Mouse (Mus musculus): ENCODE results near the gene Samm50. TPM values are rescaled to one million over a fixed set of nuclear protein-coding genes. Genes with fewer than 3 reads are reported as not detected.
A peak's percentile ranks its signal among the peaks of the same experiment; 100 is the strongest.

Samm50 gene
- polyA plus RNA-seq, 1 experiment from 2014 or later: 56.3 TPM

DNA sequence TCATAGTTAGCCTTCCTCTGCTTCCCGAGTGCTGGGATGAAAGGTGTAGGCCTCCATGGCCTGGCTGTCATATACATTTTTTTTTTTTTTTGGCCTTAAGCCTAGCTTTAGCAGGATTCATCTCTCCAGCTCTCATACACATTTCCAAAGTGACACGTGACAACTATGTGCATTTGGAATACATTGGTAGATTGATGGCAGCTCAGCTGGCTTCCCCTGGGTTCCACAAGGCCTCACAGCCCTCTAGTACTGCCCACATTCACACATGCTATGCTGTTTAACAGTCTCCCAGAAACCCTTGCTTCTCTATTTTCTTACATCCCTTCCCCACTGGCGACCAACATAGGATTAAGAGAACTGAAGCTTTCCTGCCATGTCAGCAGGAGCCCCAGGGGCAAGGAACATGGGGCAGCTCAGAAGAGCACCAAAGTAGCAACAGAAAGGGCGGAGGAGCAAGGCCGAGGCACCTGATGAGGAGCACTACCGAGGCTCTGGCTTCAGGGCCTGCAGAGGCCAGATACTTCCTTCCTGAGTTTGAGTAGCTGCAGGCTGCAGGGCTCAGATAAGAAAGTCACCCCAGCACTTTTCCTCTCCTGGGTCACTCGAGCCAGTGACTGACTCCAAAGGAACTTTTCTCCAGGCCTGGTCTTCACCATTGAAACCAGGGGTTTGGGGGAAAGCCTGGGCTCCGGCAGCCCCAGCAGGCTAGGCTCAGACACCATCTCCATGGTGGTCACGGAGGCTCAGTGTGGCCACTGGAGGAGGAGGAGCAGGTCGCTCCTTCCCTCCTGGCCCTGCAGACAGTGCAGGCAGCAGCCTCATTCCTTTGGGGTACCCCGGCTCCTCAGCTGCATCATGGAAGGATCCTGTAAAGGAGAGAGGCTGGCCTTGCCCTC lies 17.7 kb downstream of the Samm50 start:
- ATAC-seq (ENCODE audit: low FRiP score): no peak
- Histone ChIP-seq H3K9ac (no peak overlapping the region), H3K27ac (no peak overlapping the region), H3K4me2 (replicated peaks) (no peak overlapping the region), H3K36me3 (replicated peaks; ENCODE audit: control insufficient read depth, insufficient read depth) (peaks cover 70% of the 10 kb centered on the region), H3K27me3 (ENCODE audit: control insufficient read depth, insufficient read depth, low read length) (no peaks in the 10 kb centered on the region), H3K4me1 (replicated peaks; ENCODE audit: control insufficient read depth, insufficient read depth, low read length) (no peaks in the 10 kb centered on the region; the same call in 1 of the 2 replicates), H3K4me3 (replicated peaks; ENCODE audit: low read length) (no peak overlapping the region), H3K9me3 (ENCODE audit: control insufficient read depth, low read length) (no peaks in the 10 kb centered on the region)
- WGBS: 88% methylated on average over 11 of the region's 11 CpGs
- no peak for DNase-seq (ENCODE audit: low spot score)

- WGBS: 95% methylated on average over 13 of the region's 13 CpGs
- Histone ChIP-seq H3K27ac (no peak overlapping the region), H3K4me3 (replicated peaks; ENCODE audit: low read length) (no peak overlapping the region), H3K4me1 (replicated peaks; ENCODE audit: control insufficient read depth, insufficient read depth, low read length) (no peaks in the 10 kb centered on the region; the same call in 1 of the 2 replicates), H3K9ac (no peak overlapping the region), H3K27me3 (ENCODE audit: control insufficient read depth, insufficient read depth, low read length) (no peaks in the 10 kb centered on the region), H3K36me3 (replicated peaks; ENCODE audit: control insufficient read depth, insufficient read depth) (peaks cover 66% of the 10 kb centered on the region), H3K4me2 (replicated peaks) (no peak overlapping the region), H3K9me3 (ENCODE audit: control insufficient read depth, low read length) (no peaks in the 10 kb centered on the region)
- ATAC-seq (ENCODE audit: low FRiP score): no peak
- no peak for DNase-seq (ENCODE audit: low spot score)
These were observed 18.4 kb downstream of the Samm50 start for GRCm38 (mm10) chr15:84210461-84210860.

DNA sequence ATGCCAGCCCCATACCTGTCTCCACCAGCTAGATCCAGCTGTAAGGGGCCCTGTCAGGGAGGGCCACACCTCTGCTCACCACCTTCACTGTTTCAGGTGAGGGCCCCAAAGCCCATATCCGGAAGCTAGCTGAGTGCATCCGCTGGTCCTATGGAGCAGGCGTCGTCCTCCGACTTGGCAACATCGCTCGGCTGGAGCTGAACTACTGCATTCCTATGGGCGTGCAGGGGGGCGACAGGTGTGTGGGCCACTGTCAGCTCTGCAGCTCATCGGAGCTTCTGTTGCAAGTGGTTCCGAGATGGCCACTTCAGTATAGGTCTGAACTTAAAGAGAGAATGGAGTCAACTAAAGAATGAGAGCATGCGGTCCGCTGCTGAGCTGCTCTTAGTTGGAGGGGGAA lies 18.9 kb downstream of the Samm50 start:
- no peak overlapping the region for H3K9ac ChIP-seq
- no peak overlapping the region for H3K4me3 ChIP-seq (replicated peaks; ENCODE audit: low read length)
- peaks cover under 1% of the 10 kb centered on the region; the same call in 1 of the 2 replicates for H3K4me1 ChIP-seq (replicated peaks; ENCODE audit: control insufficient read depth, insufficient read depth, low read length)
- WGBS: 91% methylated on average over 13 of the region's 13 CpGs
- DNase-seq (ENCODE audit: low spot score): no peak
- H3K9me3 ChIP-seq (ENCODE audit: control insufficient read depth, low read length): no peaks in the 10 kb centered on the region
- H3K36me3 ChIP-seq (replicated peaks; ENCODE audit: control insufficient read depth, insufficient read depth): peaks cover 61% of the 10 kb centered on the region
- ATAC-seq (ENCODE audit: low FRiP score): no peak
- H3K27me3 ChIP-seq (ENCODE audit: control insufficient read depth, insufficient read depth, low read length): no peaks in the 10 kb centered on the region
- H3K27ac ChIP-seq: no peak overlapping the region
- H3K4me2 ChIP-seq (replicated peaks): no peak overlapping the region

DNA sequence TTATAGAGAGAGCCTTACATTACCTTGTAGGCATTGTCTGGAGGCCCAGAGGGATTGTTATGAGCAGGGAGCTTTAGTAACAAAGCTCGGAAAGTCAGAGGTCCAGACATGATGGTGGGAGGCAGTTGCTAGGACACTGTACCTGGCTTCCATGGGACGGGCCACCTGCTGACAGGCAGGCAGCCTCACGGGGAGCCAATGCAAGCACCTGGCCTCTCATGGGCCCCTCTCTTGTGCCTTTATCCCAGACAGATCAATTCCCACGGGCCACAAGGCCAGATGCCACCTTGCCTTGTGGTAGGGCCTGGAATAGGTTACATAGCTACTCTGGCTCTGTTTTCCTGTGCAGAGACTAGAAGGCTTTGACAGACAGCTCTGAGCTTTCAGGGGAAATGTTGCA lies 19.5 kb downstream of the Samm50 start:
- ATAC-seq (ENCODE audit: low FRiP score) (no peak), DNase-seq (ENCODE audit: low spot score) (no peak)
- H3K27me3 ChIP-seq (ENCODE audit: control insufficient read depth, insufficient read depth, low read length): no peaks in the 10 kb centered on the region
- H3K36me3 ChIP-seq (replicated peaks; ENCODE audit: control insufficient read depth, insufficient read depth): peaks cover 55% of the 10 kb centered on the region
- no peaks in the 10 kb centered on the region for H3K9me3 ChIP-seq (ENCODE audit: control insufficient read depth, low read length)
- H3K4me2 ChIP-seq (replicated peaks): no peak overlapping the region
- H3K9ac ChIP-seq: no peak overlapping the region
- peaks cover 7% of the 10 kb centered on the region for H3K4me1 ChIP-seq (replicated peaks; ENCODE audit: control insufficient read depth, insufficient read depth, low read length)
- 71% methylated on average over 4 of the region's 4 CpGs for WGBS
- no peak overlapping the region for H3K4me3 ChIP-seq (replicated peaks; ENCODE audit: low read length)
- no peak overlapping the region for H3K27ac ChIP-seq

GRCm38 (mm10) chr15:84212031-84212755 lies 20.2 kb downstream of the Samm50 start:
- 44% methylated on average over 6 of the region's 6 CpGs for WGBS
- H3K4me3 ChIP-seq (replicated peaks; ENCODE audit: low read length): no peak overlapping the region
- H3K36me3 ChIP-seq (replicated peaks; ENCODE audit: control insufficient read depth, insufficient read depth): peaks cover 48% of the 10 kb centered on the region
- H3K27ac ChIP-seq: no peak overlapping the region
- H3K27me3 ChIP-seq (ENCODE audit: control insufficient read depth, insufficient read depth, low read length): no peaks in the 10 kb centered on the region
- ATAC-seq (ENCODE audit: low FRiP score) (peak; percentile 51), DNase-seq (ENCODE audit: low spot score) (peak; percentile 98)
- no peaks in the 10 kb centered on the region for H3K9me3 ChIP-seq (ENCODE audit: control insufficient read depth, low read length)
- H3K4me1 ChIP-seq (replicated peaks; ENCODE audit: control insufficient read depth, insufficient read depth, low read length): peaks cover 13% of the 10 kb centered on the region
- H3K9ac ChIP-seq: no peak overlapping the region
- no peak overlapping the region for H3K4me2 ChIP-seq (replicated peaks)

DNA sequence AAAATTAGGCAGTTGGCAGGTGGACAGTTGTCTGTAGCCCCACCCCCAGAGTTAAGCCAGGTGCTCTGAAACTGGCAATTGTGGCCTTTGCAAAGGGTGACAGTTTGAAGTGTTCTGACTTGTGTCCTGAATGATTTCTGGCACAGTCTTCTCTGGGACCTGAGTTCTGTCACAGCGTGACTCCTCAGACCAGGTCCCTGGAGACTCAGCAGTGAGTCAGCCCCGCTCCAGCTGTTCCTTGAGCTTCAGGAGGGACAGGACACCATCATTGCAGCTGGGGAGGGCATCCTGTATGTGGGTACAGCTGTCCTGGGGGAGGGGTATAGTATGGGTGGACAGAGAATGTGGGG lies 20.7 kb downstream of the Samm50 start:
- Histone ChIP-seq H3K9me3 (ENCODE audit: control insufficient read depth, low read length) (no peaks in the 10 kb centered on the region), H3K27me3 (ENCODE audit: control insufficient read depth, insufficient read depth, low read length) (no peaks in the 10 kb centered on the region), H3K9ac (no peak overlapping the region), H3K36me3 (replicated peaks; ENCODE audit: control insufficient read depth, insufficient read depth) (peaks cover 43% of the 10 kb centered on the region), H3K4me1 (replicated peaks; ENCODE audit: control insufficient read depth, insufficient read depth, low read length) (peaks cover 17% of the 10 kb centered on the region), H3K27ac (no peak overlapping the region), H3K4me2 (replicated peaks) (no peak overlapping the region), H3K4me3 (replicated peaks; ENCODE audit: low read length) (no peak overlapping the region)
- DNase-seq (ENCODE audit: low spot score): no peak
- 67% methylated on average over 2 of the region's 2 CpGs for WGBS
- no peak for ATAC-seq (ENCODE audit: low FRiP score)

DNA sequence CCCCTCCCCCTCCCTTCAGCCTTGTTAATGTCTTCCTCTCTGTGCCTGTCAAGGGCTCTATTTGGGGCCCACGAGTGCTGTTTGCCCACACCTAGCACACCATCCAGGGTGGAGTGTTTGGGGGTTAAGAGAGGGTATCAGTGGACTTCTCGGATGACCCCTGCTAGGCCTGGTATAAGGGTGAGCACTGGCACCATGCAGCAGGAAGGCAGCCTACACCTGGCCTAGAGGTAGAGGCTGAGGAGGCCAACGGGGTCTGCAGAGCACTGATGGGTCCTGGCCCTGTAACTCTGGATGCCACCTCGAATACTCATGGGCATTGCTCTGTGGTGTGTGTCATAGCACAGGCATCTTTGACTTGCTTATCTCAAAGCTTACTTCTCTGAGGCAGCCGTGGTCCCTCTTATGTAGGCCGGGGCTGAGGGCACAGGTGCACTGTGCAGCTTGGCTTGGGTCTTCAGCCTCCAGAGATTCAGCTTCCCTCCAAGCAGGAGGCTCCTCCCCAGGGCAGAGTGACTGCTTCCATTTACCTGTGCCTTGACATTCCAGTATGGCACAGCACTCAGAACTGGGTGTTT lies 21.2 kb downstream of the Samm50 start:
- DNase-seq (ENCODE audit: low spot score) (no peak), ATAC-seq (ENCODE audit: low FRiP score) (no peak)
- H3K4me2 ChIP-seq (replicated peaks): no peak overlapping the region
- H3K4me1 ChIP-seq (replicated peaks; ENCODE audit: control insufficient read depth, insufficient read depth, low read length): peaks cover 18% of the 10 kb centered on the region
- no peaks in the 10 kb centered on the region for H3K9me3 ChIP-seq (ENCODE audit: control insufficient read depth, low read length)
- H3K27me3 ChIP-seq (ENCODE audit: control insufficient read depth, insufficient read depth, low read length): no peaks in the 10 kb centered on the region
- H3K9ac ChIP-seq: no peak overlapping the region
- peaks cover 39% of the 10 kb centered on the region for H3K36me3 ChIP-seq (replicated peaks; ENCODE audit: control insufficient read depth, insufficient read depth)
- 91% methylated on average over 6 of the region's 6 CpGs for WGBS
- no peak overlapping the region for H3K27ac ChIP-seq
- no peak overlapping the region for H3K4me3 ChIP-seq (replicated peaks; ENCODE audit: low read length)

- H3K27me3 ChIP-seq (ENCODE audit: control insufficient read depth, insufficient read depth, low read length): no peaks in the 10 kb centered on the region
- peaks cover 30% of the 10 kb centered on the region for H3K36me3 ChIP-seq (replicated peaks; ENCODE audit: control insufficient read depth, insufficient read depth)
- no peak overlapping the region for H3K4me2 ChIP-seq (replicated peaks)
- no peak overlapping the region for H3K27ac ChIP-seq
- no peaks in the 10 kb centered on the region for H3K9me3 ChIP-seq (ENCODE audit: control insufficient read depth, low read length)
- no peak for DNase-seq (ENCODE audit: low spot score)
- no peak overlapping the region for H3K4me3 ChIP-seq (replicated peaks; ENCODE audit: low read length)
- H3K4me1 ChIP-seq (replicated peaks; ENCODE audit: control insufficient read depth, insufficient read depth, low read length): peaks cover 26% of the 10 kb centered on the region
- 85% methylated on average over 7 of the region's 7 CpGs for WGBS
- no peak overlapping the region for H3K9ac ChIP-seq
- no peak for ATAC-seq (ENCODE audit: low FRiP score)
These were observed 22.4 kb downstream of the Samm50 start for GRCm38 (mm10) chr15:84214476-84214875.

GRCm38 (mm10) chr15:84215273-84215672 lies 23.2 kb downstream of the Samm50 start:
- H3K9me3 ChIP-seq (ENCODE audit: control insufficient read depth, low read length): no peaks in the 10 kb centered on the region
- 81% methylated on average over 2 of the region's 2 CpGs for WGBS
- H3K4me1 ChIP-seq (replicated peaks; ENCODE audit: control insufficient read depth, insufficient read depth, low read length): peaks cover 26% of the 10 kb centered on the region
- DNase-seq (ENCODE audit: low spot score) (no peak), ATAC-seq (ENCODE audit: low FRiP score) (no peak)
- H3K36me3 ChIP-seq (replicated peaks; ENCODE audit: control insufficient read depth, insufficient read depth): peaks cover 22% of the 10 kb centered on the region
- no peak overlapping the region for H3K9ac ChIP-seq
- no peak overlapping the region for H3K4me3 ChIP-seq (replicated peaks; ENCODE audit: low read length)
- no peaks in the 10 kb centered on the region for H3K27me3 ChIP-seq (ENCODE audit: control insufficient read depth, insufficient read depth, low read length)
- H3K4me2 ChIP-seq (replicated peaks): no peak overlapping the region
- H3K27ac ChIP-seq: no peak overlapping the region
